Mouse (Mus musculus) ES-E14 (cell line): ENCODE data around the gene Kcnn1. TPM values are rescaled to one million over a fixed set of nuclear protein-coding genes. Genes with fewer than 3 reads are reported as not detected.

ENCODE experiments used
- DNase-seq: peaks from one replicate; pipeline ENCODE4 v3.0.0-alpha.2; 2013; ENCODE audit warnings: low read depth, low spot score
- H3K27ac ChIP-seq: 2 replicates; pipeline ENCODE4 v1.5.1; 2012; ENCODE audit warnings: low read depth, mild to moderate bottlenecking, low read length, moderate library complexity, mixed read lengths; ENCODE audit not compliant: poor library complexity, insufficient read depth, severe bottlenecking
- H3K36me3 ChIP-seq: 2 replicates; pipeline ENCODE4 v1.6.1; 2012; ENCODE audit warnings: mild to moderate bottlenecking, low read length, moderate library complexity, mixed read lengths; ENCODE audit not compliant: control insufficient read depth, poor library complexity, insufficient read depth, severe bottlenecking
- H3K4me1 ChIP-seq, 2 experiments: fragments of 150-350 bp in 1 of 2; sonication (generic) in 1 of 2; 2 replicates each; pipeline ENCODE4 v1.6.1; 2012; ENCODE audit warnings: low read length in 2 of 2, mild to moderate bottlenecking in 1 of 2, mixed read lengths in 1 of 2; ENCODE audit not compliant: control insufficient read depth in 2 of 2, insufficient read depth in 2 of 2, poor library complexity in 1 of 2
- H3K4me3 ChIP-seq, 2 experiments: fragments of 150-350 bp in 1 of 2; sonication (generic) in 1 of 2; 2 replicates each; pipeline ENCODE4 v1.5.1; 2012; ENCODE audit warnings: low read length in 2 of 2, low read depth in 1 of 2, mild to moderate bottlenecking in 1 of 2, mixed read lengths in 1 of 2; ENCODE audit not compliant: insufficient read depth in 1 of 2, poor library complexity in 1 of 2, severe bottlenecking in 1 of 2
- H3K9ac ChIP-seq: 2 replicates; pipeline ENCODE4 v1.6.1; 2012; ENCODE audit warnings: low read depth, mild to moderate bottlenecking, low read length, mixed read lengths; ENCODE audit not compliant: poor library complexity, insufficient read depth, severe bottlenecking
- H3K9me3 ChIP-seq: fragments of 150-350 bp; sonication (generic); 2 replicates; pipeline ENCODE4 v1.6.1; 2012; ENCODE audit warnings: low read depth, mild to moderate bottlenecking, low read length; ENCODE audit not compliant: control insufficient read depth, insufficient read depth
- CHD2 ChIP-seq: IDR thresholded peaks from 2 replicates; pipeline ENCODE4 v1.6.1; 2014; ENCODE audit warnings: mild to moderate bottlenecking, low read depth, low read length, inconsistent platforms
- HCFC1 ChIP-seq: IDR thresholded peaks from 2 replicates; pipeline ENCODE4 v1.6.1; 2012; ENCODE audit warnings: low read length, inconsistent platforms, borderline replicate concordance; ENCODE audit not compliant: insufficient read depth
- MAFK ChIP-seq: IDR thresholded peaks from 2 replicates; pipeline ENCODE4 v1.6.1; 2014; ENCODE audit warnings: mild to moderate bottlenecking, low read depth, low read length, inconsistent platforms; ENCODE audit not compliant: insufficient read depth
- ZC3H11A ChIP-seq: IDR thresholded peaks from 2 replicates; pipeline ENCODE4 v1.6.1; 2012; ENCODE audit warnings: low read depth, mild to moderate bottlenecking, inconsistent platforms, low read length, borderline replicate concordance
- ZNF384 ChIP-seq: IDR thresholded peaks from 2 replicates; pipeline ENCODE4 v1.6.1; 2012; ENCODE audit warnings: low read depth, low read length, inconsistent platforms
- in situ Hi-C, 2 experiments: fragments of 600-800 bp; cut with MboI; formaldehyde crosslinking; loops; one replicate each; pipeline ENCODE4 v1.15.1; 2025; ENCODE audit warnings: low sequenced_read_pairs in 2 of 2, inconsistent platforms in 1 of 2; ENCODE audit not compliant: unreplicated experiment in 2 of 2
- total RNA-seq: library from RNA; depleted of rRNA; stranded (reverse); fragments of 300-350 nt; gene quantifications from 2 replicates; pipeline ENCODE4 v1.2.3, GENCODE M21; 2012

The Kcnn1 gene
- total RNA-seq, 1 experiment: 3.7 TPM

DNA sequence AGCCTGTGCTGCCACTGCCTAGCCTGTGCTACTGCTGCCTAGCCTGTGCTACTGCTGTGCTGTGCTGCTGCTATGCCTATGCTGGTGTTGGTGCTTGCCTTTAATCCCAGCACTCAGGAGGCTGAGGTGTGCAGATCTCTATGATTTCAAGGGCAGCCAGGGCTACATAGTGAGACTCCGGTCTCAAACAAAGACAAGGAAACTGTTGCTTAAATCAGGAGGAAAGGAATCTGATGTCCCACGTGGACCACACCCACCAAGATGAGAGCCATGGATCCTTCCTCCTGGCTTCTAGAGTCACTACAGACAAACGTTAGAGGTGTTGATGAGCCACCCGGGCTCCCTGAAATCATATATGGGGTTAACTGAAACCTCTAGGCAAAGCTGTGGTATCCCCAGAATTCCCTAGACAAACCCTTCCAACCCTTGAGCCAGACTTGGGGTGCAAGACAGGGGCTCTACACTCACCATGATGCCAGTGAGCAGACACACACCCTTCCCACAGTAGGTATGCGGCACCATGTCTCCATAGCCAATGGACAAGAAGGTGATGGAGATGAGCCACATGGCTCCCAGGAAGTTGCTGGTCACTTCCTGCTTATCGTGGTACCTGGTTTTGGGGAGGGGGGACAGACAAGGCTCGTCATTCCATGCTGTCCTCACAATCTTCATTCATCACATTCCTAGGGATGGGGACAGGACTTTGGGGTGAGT is 12.8 kb downstream of the Kcnn1 start:
- Histone ChIP-seq H3K4me1 (peaks cover 0 to 35% of the 10 kb centered on the region in 2 experiments; a peak in 2 of 4 replicates), H3K9ac (no peak overlapping the region), H3K36me3 (no peaks in the 10 kb centered on the region), H3K9me3 (no peaks in the 10 kb centered on the region), H3K4me3 (no peak overlapping the region), H3K27ac (no peak overlapping the region)
- DNase-seq: no peak
- in situ Hi-C loops: no loop called here
- TF ChIP-seq ZC3H11A (no peak), ZNF384 (no peak), HCFC1 (no peak), CHD2 (no peak), MAFK (no peak)

DNA sequence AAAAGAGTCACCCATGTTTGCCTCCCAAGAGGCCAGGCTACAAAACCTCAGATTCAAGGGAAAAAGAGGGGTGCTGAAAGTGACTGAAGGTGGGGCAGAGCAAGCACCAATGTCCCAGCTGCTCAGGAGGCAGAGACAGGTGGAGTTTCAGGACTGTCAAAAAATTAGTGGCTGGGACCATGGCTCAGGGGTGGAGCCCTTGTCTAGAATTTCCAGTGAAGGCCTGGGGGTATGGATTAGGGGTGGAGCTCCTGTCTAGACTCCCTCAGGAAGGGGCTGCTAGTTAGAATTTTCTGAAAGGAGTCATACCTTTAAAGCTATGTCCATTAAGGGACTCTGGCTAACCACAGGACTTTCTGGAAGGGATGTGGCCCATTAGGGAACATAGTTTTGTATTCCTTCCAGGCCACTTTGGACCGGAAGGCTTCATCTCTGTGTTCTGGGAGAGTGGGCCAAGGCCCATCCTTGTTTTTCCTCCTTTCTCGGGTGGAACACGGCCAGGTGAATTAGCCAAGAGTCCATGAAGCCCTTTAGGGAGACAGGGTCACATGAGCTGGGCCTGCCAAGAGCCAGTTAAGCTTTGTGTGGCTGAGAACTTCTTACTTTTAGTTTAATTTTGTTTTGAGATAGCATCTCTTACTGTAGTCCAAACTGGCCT is 13.6 kb downstream of the Kcnn1 start:
- Histone ChIP-seq H3K4me3 (no peak overlapping the region), H3K27ac (no peak overlapping the region), H3K36me3 (no peaks in the 10 kb centered on the region), H3K4me1 (peaks cover 0 to 36% of the 10 kb centered on the region in 2 experiments; a peak in 2 of 4 replicates), H3K9me3 (no peaks in the 10 kb centered on the region), H3K9ac (no peak overlapping the region)
- DNase-seq: no peak
- no peak for TF ChIP-seq ZC3H11A
- no peak for TF ChIP-seq MAFK
- in situ Hi-C loops: no loop called here

DNA sequence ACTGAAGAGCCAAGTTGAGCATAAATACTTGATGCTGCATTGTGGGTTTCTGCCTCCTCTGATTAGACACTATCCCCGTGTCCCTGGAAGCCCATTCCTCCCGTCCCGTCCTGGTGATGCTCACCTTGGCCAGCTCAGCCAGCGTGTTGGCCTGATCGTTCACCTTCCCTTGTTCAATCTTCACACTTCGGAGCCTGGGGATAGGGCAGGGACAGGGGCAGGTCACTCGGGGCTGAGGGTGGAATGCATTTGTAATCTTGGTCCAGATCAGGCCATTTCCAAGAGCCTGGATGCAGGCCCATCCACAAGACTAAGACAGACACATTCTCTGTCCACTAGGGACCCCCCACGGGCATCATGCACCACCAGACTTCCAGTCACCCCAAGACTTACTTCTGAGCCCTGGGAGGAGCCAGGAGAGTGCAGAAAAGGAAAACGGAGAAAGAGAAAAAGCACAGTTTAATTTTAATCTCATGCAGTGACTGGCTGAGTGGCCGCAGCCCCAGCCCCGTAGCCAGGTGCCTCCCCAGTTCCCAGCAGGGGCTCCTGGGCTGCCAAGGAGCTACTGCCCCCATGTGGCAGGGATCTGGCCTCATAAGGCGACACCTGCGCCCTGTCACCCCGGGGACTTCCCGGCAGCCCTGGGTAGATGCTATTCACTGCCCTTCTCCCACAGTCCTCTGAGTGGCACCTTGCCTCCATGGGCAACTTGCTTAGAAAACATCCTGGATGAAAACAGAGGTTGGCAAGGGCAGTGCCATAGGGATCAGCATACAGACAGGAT is 16.5 kb downstream of the Kcnn1 start:
- Histone ChIP-seq H3K9me3 (no peaks in the 10 kb centered on the region), H3K4me3 (no peak overlapping the region), H3K4me1 (peaks cover 0 to 36% of the 10 kb centered on the region in 2 experiments; a peak in 2 of 4 replicates), H3K36me3 (no peaks in the 10 kb centered on the region), H3K9ac (no peak overlapping the region), H3K27ac (no peak overlapping the region)
- in situ Hi-C loops: no loop called here
- no peak for TF ChIP-seq CHD2
- TF ChIP-seq ZNF384: no peak
- no peak for TF ChIP-seq ZC3H11A
- no peak for TF ChIP-seq MAFK
- TF ChIP-seq HCFC1: no peak
- DNase-seq: no peak

DNA sequence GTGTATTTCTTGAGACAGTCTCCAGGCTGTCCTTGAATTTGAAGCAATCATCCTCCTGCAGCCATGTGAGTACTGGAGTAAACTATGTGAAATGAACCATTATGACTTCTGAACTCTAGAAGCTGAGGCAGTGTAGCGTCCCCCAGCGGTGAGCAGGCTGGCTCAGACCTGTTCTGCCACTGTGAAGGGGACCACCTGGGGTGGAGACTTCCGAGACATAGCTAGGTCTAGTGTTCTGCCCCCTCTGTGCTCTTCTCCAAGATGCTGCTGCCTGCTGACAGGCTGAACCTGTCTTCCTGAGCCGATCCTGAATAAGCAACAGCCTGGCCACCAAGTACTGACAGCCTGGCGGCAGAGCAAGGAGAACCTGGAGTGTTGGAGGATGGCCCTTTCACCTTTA is 17.9 kb downstream of the Kcnn1 start:
- Histone ChIP-seq H3K9ac (no peak overlapping the region), H3K4me1 (peaks cover 2 to 33% of the 10 kb centered on the region in 2 experiments), H3K4me3 (no peak overlapping the region), H3K36me3 (no peaks in the 10 kb centered on the region), H3K9me3 (no peaks in the 10 kb centered on the region), H3K27ac (no peak overlapping the region)
- no peak for DNase-seq
- in situ Hi-C loops: no loop called here
- TF ChIP-seq HCFC1: no peak
- TF ChIP-seq ZNF384: no peak
- no peak for TF ChIP-seq MAFK
- TF ChIP-seq ZC3H11A: no peak
- TF ChIP-seq CHD2: no peak
